Mouse (Mus musculus): Measurements from ENCODE around the gene Nol12. TPM values are rescaled to one million over a fixed set of nuclear protein-coding genes. Genes with fewer than 3 reads are reported as not detected.

Nol12 gene
- 10 to 100 TPM; 22.1 to 22.6 TPM for total RNA-seq (2021)
- long read RNA-seq, experiment 1, transcript Nol12-203 (6 exons, 3,721 nt): major isoform, 18 of 24 reads
- long read RNA-seq, experiment 1, partial matches to known transcripts: 4 of 24 reads
- long read RNA-seq, experiment 1, other reads (novel, unspliced or antisense): 2 of 24 reads
- long read RNA-seq, experiment 2, transcript Nol12-203 (6 exons, 3,721 nt): major isoform, 25 of 34 reads
- long read RNA-seq, experiment 2, partial matches to known transcripts: 7 of 34 reads
- long read RNA-seq, experiment 2, other reads (novel, unspliced or antisense): 2 of 34 reads

- peak; percentile 75 to 85 for DNase-seq
- intact Hi-C loops (cut with DNase I): no loop called here
These were observed at the start of gene Nol12 for GRCm38 (mm10) chr15:78934784-78935320. Gene Nol12, plus strand, starts transcription at chr15:78934933.

GRCm38 (mm10) chr15:78889401-78889853 lies 45.3 kb upstream of the Nol12 start:
- intact Hi-C loops (cut with DNase I): no loop called here
- no peak for DNase-seq

- no peak for DNase-seq
- intact Hi-C loops (cut with DNase I): no loop called here
These were observed 42.3 kb upstream of the Nol12 start for GRCm38 (mm10) chr15:78892440-78892839.

- DNase-seq: no peak
- intact Hi-C loops (cut with DNase I): no loop called here
These were observed 40.0 kb upstream of the Nol12 start for GRCm38 (mm10) chr15:78894726-78895125.

- intact Hi-C loops (cut with DNase I): no loop called here
- no peak for DNase-seq
These were observed 39.0 kb upstream of the Nol12 start for GRCm38 (mm10) chr15:78895741-78896140.

- intact Hi-C loops (cut with DNase I): no loop called here
- no peak for DNase-seq
These were observed 38.6 kb upstream of the Nol12 start for GRCm38 (mm10) chr15:78896149-78896548.

- no peak for DNase-seq
These were observed 37.2 kb upstream of the Nol12 start for GRCm38 (mm10) chr15:78897488-78897887.

GRCm38 (mm10) chr15:78898507-78899001 lies 36.2 kb upstream of the Nol12 start:
- no peak for DNase-seq
- intact Hi-C loops (cut with DNase I): no loop called here

More at GRCm38 (mm10) chr15:78897488-78897887, 37.2 kb upstream of the Nol12 start:
- intact Hi-C loops (cut with DNase I): no loop called here

GRCm38 (mm10) chr15:78899409-78899739 lies 35.4 kb upstream of the Nol12 start, which contains the start of gene Gm49510:
Gene Gm49510, plus strand, starts transcription at chr15:78899667.
- peak in 1 of 2 experiments; percentile 54 for DNase-seq
- intact Hi-C loops (cut with DNase I): no loop called here

GRCm38 (mm10) chr15:78899740-78900584 lies 34.8 kb upstream of the Nol12 start, which contains the start of gene Sh3bp1:
Gene Sh3bp1, plus strand, starts transcription at chr15:78899768.
- no peak for DNase-seq
- intact Hi-C loops (cut with DNase I): loop anchor here (5.0 kb wide), 1 partner anchor 42 kb away; no protein-coding TSS in a partner anchor

- no peak for DNase-seq
- intact Hi-C loops (cut with DNase I): loop anchor here (5.0 kb wide), 1 partner anchor 41 kb away; no protein-coding TSS in a partner anchor
These were observed 33.9 kb upstream of the Nol12 start for GRCm38 (mm10) chr15:78900585-78901421.

- intact Hi-C loops (cut with DNase I): loop anchor here (5.0 kb wide), 1 partner anchor 41 kb away; no protein-coding TSS in a partner anchor
- no peak for DNase-seq
These were observed 33.3 kb upstream of the Nol12 start for GRCm38 (mm10) chr15:78901422-78901789.

- DNase-seq: peak; percentile 56 to 76
- intact Hi-C loops (cut with DNase I): loop anchor here (5.0 kb wide), 1 partner anchor 39 kb away; no protein-coding TSS in a partner anchor
These were observed 31.5 kb upstream of the Nol12 start for GRCm38 (mm10) chr15:78903243-78903642.

GRCm38 (mm10) chr15:78908399-78908798 lies 26.3 kb upstream of the Nol12 start:
- intact Hi-C loops (cut with DNase I): no loop called here
- no peak for DNase-seq

GRCm38 (mm10) chr15:78908982-78909381 lies 25.8 kb upstream of the Nol12 start:
- intact Hi-C loops (cut with DNase I): no loop called here

GRCm38 (mm10) chr15:78912040-78912439 lies 22.7 kb upstream of the Nol12 start:
- intact Hi-C loops (cut with DNase I): no loop called here
- DNase-seq: no peak

More at GRCm38 (mm10) chr15:78908982-78909381, 25.8 kb upstream of the Nol12 start:
- no peak for DNase-seq

- intact Hi-C loops (cut with DNase I): no loop called here
- peak; percentile 84 to 92 for DNase-seq
These were observed 21.1 kb upstream of the Nol12 start, which contains the start of gene Pdxp for GRCm38 (mm10) chr15:78913632-78914090. Gene Pdxp, plus strand, starts transcription at chr15:78913919.

- DNase-seq: no peak
- intact Hi-C loops (cut with DNase I): no loop called here
These were observed 20.5 kb upstream of the Nol12 start for GRCm38 (mm10) chr15:78914091-78914822.
